Mouse (Mus musculus) forebrain, embryonic 15.5 days (tissue): Measurements from ENCODE around the gene Trak1. TPM values are rescaled to one million over a fixed set of nuclear protein-coding genes. Genes with fewer than 3 reads are reported as not detected.

ENCODE experiments used
- ATAC-seq: fragments of 200-750 bp; cut with Nextera tagmentation; replicated peaks from 2 replicates; pipeline ENCODE4 v1.8.0; 2017; ENCODE audit warnings: mild to moderate bottlenecking, moderate TSS enrichment, moderate library complexity
- H3K27ac ChIP-seq: fragments of 300-500 bp; sonication (generic); replicated peaks from 2 replicates; pipeline ENCODE4 v1.5.1; 2015; ENCODE audit warnings: mild to moderate bottlenecking, inconsistent platforms
- H3K27me3 ChIP-seq: fragments of 300-500 bp; sonication (generic); 2 replicates; pipeline ENCODE4 v1.6.1; 2015; ENCODE audit warnings: inconsistent platforms
- H3K36me3 ChIP-seq: fragments of 300-500 bp; sonication (generic); 2 replicates; pipeline ENCODE4 v1.6.1; 2015; ENCODE audit warnings: mild to moderate bottlenecking, inconsistent platforms
- H3K4me1 ChIP-seq: fragments of 300-500 bp; sonication (generic); 2 replicates; pipeline ENCODE4 v1.6.1; 2015; ENCODE audit warnings: inconsistent platforms
- H3K4me2 ChIP-seq: fragments of 300-500 bp; sonication (generic); replicated peaks from 2 replicates; pipeline ENCODE4 v1.6.1; 2015; ENCODE audit warnings: mild to moderate bottlenecking, inconsistent platforms
- H3K4me3 ChIP-seq: fragments of 300-500 bp; sonication (generic); 2 replicates; pipeline ENCODE4 v1.5.1; 2015; ENCODE audit warnings: mild to moderate bottlenecking, inconsistent platforms
- H3K9ac ChIP-seq: fragments of 300-500 bp; sonication (generic); replicated peaks from 2 replicates; pipeline ENCODE4 v1.6.1; 2015; ENCODE audit warnings: mild to moderate bottlenecking, inconsistent platforms
- H3K9me3 ChIP-seq: fragments of 300-500 bp; sonication (generic); 2 replicates; pipeline ENCODE4 v1.6.1; 2016; ENCODE audit warnings: inconsistent platforms
- WGBS: fragments of 180-500 bp; shearing (Covaris S2); methylation state at CpG from one replicate; pipeline ENCODE4 v1.1.7; 2015; ENCODE audit warnings: mixed read lengths; 5-methylcytosine and 5-hydroxymethylcytosine counted together
- polyA plus RNA-seq: library from polyadenylated mRNA; unstranded; fragments of >200 nt; fragmentation: Nextera tagmentation; extraction: Ambion mirVana; gene quantifications from 2 replicates; pipeline ENCODE4 v1.2.1, GENCODE M21; 2015

The Trak1 gene
- polyA plus RNA-seq, 1 experiment from 2014 or later = 75.8 TPM

GRCm38 (mm10) chr9:121467460-121467859, 170.2 kb downstream of the Trak1 start:
- WGBS = 69% methylated on average over 11 of the region's 11 CpGs
- H3K27ac ChIP-seq = peak overlapping the region; percentile 48
- peaks cover 36% of the 10 kb centered on the region for H3K36me3 ChIP-seq

GRCm38 (mm10) chr9:121469711-121470110, 172.4 kb downstream of the Trak1 start:
- Histone ChIP-seq H3K4me1 (0 out of 2 replicates have a peak, but pooled peaks cover 2% of the 10 kb centered on the region), H3K4me2 (no peak overlapping the region), H3K27me3 (no peaks in the 10 kb centered on the region), H3K27ac (no peak overlapping the region), H3K9ac (no peak overlapping the region), H3K9me3 (no peaks in the 10 kb centered on the region), H3K4me3 (no peak overlapping the region), H3K36me3 (peaks cover 33% of the 10 kb centered on the region)
- ATAC-seq = no peak
- 78% methylated on average over 6 of the region's 6 CpGs for WGBS

More at GRCm38 (mm10) chr9:121467460-121467859, 170.2 kb downstream of the Trak1 start:
- Histone ChIP-seq H3K4me1 (0 out of 2 replicates have a peak, but pooled peaks cover 2% of the 10 kb centered on the region), H3K4me2 (no peak overlapping the region), H3K4me3 (no peak overlapping the region), H3K27me3 (no peaks in the 10 kb centered on the region), H3K9ac (no peak overlapping the region), H3K9me3 (no peaks in the 10 kb centered on the region)
- no peak for ATAC-seq

DNA sequence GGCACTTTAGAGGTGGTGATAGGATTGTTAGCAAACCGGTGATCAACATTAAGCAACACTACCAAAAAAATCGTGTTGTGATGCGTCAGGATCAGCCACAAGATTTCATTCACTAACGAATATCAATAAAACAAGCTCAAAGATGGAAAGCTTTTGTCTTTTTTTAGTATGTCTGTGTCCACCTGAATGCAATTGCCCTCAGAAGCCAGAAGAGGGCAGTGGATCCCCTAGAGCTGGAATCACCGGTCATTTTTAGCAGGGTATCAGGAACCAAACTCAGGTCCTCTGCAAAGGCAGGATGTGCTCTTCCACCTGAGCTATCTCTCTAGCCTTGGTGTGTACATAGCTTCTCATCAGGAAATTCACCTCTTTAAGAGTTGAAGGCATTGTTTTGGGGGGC, 177.5 kb downstream of the Trak1 start:
- Histone ChIP-seq H3K4me3 (no peak overlapping the region), H3K4me1 (peaks cover 10% of the 10 kb centered on the region), H3K4me2 (no peak overlapping the region), H3K9me3 (no peaks in the 10 kb centered on the region), H3K9ac (no peak overlapping the region), H3K36me3 (peaks cover 19% of the 10 kb centered on the region), H3K27ac (no peak overlapping the region), H3K27me3 (no peaks in the 10 kb centered on the region)
- no peak for ATAC-seq
- WGBS = 81% methylated on average over 5 of the region's 5 CpGs

GRCm38 (mm10) chr9:121475488-121476452, 178.5 kb downstream of the Trak1 start:
- peaks cover 15% of the 10 kb centered on the region for H3K36me3 ChIP-seq

GRCm38 (mm10) chr9:121477305-121477911, 180.1 kb downstream of the Trak1 start:
- Histone ChIP-seq H3K27ac (peak overlapping the region; percentile 79), H3K4me3 (no peak overlapping the region), H3K27me3 (no peaks in the 10 kb centered on the region), H3K9me3 (no peaks in the 10 kb centered on the region), H3K4me1 (peaks cover 10% of the 10 kb centered on the region), H3K9ac (peak overlapping the region; percentile 41; the same call in 1 of the 2 replicates), H3K36me3 (peaks cover 14% of the 10 kb centered on the region), H3K4me2 (peak overlapping the region; percentile 41)
- ATAC-seq = peak; percentile 57
- WGBS = 9% methylated on average over 15 of the region's 15 CpGs

More at GRCm38 (mm10) chr9:121475488-121476452, 178.5 kb downstream of the Trak1 start:
- Histone ChIP-seq H3K9ac (no peak overlapping the region), H3K9me3 (no peaks in the 10 kb centered on the region), H3K27ac (0 out of 2 replicates have a peak overlapping the region, but pooled peaks have one; percentile 2), H3K27me3 (no peaks in the 10 kb centered on the region), H3K4me2 (no peak overlapping the region), H3K4me1 (peaks cover 10% of the 10 kb centered on the region), H3K4me3 (no peak overlapping the region)
- WGBS = 74% methylated on average over 16 of the region's 16 CpGs
- no peak for ATAC-seq

DNA sequence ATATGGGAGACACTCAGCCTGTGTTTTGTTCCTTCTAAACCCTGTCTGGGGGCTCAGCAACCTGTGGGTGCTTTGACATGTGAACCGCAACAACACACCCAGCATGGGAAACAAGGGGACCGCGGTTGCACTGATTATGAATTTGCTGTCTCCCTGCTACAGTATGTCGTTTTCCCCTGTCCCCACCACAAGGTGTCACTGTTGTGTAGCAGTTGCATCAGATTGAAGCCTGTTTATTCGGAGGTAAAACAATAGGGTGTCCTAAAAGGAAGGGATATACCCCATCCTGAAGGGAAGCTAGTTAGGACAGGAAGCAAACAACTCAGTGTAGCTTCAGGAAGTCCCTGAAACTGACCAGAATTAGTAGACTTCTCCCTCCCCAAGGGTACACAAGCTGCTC, 182.2 kb downstream of the Trak1 start:
- Histone ChIP-seq H3K27me3 (no peaks in the 10 kb centered on the region), H3K4me1 (peaks cover 13% of the 10 kb centered on the region), H3K9me3 (no peaks in the 10 kb centered on the region), H3K4me2 (no peak overlapping the region), H3K9ac (no peak overlapping the region), H3K36me3 (no peaks in the 10 kb centered on the region), H3K4me3 (no peak overlapping the region), H3K27ac (no peak overlapping the region)
- ATAC-seq = peak; percentile 42; the same call in 1 of the 2 replicates
- WGBS = 19% methylated on average over 5 of the region's 5 CpGs

GRCm38 (mm10) chr9:121487216-121487615, 189.9 kb downstream of the Trak1 start:
- Histone ChIP-seq H3K27ac (no peak overlapping the region), H3K4me2 (no peak overlapping the region), H3K4me1 (peaks cover 3% of the 10 kb centered on the region; the same call in 1 of the 2 replicates), H3K4me3 (no peak overlapping the region), H3K9ac (no peak overlapping the region), H3K27me3 (no peaks in the 10 kb centered on the region), H3K36me3 (no peaks in the 10 kb centered on the region), H3K9me3 (no peaks in the 10 kb centered on the region)
- WGBS = 73% methylated on average over 7 of the region's 7 CpGs
- ATAC-seq = no peak

DNA sequence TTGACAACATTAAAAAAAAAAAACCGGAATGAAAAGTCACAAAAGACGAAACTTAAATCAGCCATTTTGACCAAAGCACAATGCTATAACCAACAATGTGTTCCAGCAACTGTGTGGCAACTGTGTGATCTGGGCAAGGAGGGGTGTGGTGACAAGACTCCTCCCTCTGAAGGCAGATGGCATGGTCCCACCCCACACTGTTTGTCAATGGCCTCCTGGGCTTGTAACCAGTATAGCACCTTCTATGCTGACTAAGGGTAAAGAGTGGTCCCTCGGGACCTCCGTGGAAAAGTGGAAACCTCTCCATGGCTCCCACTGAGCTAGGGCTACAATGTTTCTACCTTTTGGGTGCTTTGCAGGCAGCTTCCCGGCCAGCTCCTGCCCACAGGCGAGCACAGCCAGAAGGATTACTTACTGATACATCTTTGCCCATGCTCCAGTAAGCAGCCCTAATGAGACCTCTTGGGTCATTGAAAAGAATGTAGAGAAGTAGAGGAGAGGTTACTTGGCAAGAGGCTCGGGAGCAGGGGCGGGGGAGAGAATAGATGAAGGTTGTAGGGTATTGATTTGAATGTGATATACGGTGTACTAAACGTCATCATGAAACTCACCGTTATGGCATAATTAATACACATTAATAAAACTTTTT, 194.4 kb downstream of the Trak1 start:
- no peak overlapping the region for H3K9ac ChIP-seq
- WGBS = 43% methylated on average over 11 of the region's 11 CpGs
- H3K4me3 ChIP-seq = no peak overlapping the region
- H3K9me3 ChIP-seq = no peaks in the 10 kb centered on the region
- H3K27me3 ChIP-seq = peaks cover 32% of the 10 kb centered on the region
- H3K4me1 ChIP-seq = peaks cover 10% of the 10 kb centered on the region
- no peak overlapping the region for H3K27ac ChIP-seq
- no peak for ATAC-seq
- H3K36me3 ChIP-seq = no peaks in the 10 kb centered on the region
- H3K4me2 ChIP-seq = no peak overlapping the region

GRCm38 (mm10) chr9:121494006-121494767, 196.9 kb downstream of the Trak1 start:
- peak overlapping the region; percentile 36 for H3K9ac ChIP-seq
- peaks cover 37% of the 10 kb centered on the region for H3K27me3 ChIP-seq
- no peaks in the 10 kb centered on the region for H3K9me3 ChIP-seq
- H3K4me2 ChIP-seq = peak overlapping the region; percentile 63
- no peaks in the 10 kb centered on the region for H3K36me3 ChIP-seq
- no peak; the same call in 1 of the 2 replicates for ATAC-seq
- peak overlapping the region; percentile 41 for H3K4me3 ChIP-seq
- peaks cover 10% of the 10 kb centered on the region for H3K4me1 ChIP-seq
- no peak overlapping the region for H3K27ac ChIP-seq
- 2% methylated on average over 48 of the region's 48 CpGs for WGBS

- ATAC-seq = no peak; the same call in 1 of the 2 replicates
- no peak within 1 kb of the TSS for H3K27ac ChIP-seq
- H3K4me3 ChIP-seq = peak within 1 kb of the TSS; percentile 41
- no peaks in the 10 kb centered on the region for H3K9me3 ChIP-seq
- H3K27me3 ChIP-seq = peaks cover 37% of the 10 kb centered on the region
- H3K36me3 ChIP-seq = no peaks in the 10 kb centered on the region
- peaks cover 10% of the 10 kb centered on the region for H3K4me1 ChIP-seq
- H3K4me2 ChIP-seq = peak within 1 kb of the TSS; percentile 63
- H3K9ac ChIP-seq = peak within 1 kb of the TSS; percentile 36; the same call in 1 of the 2 replicates
- 2% methylated on average over 12 of the region's 12 CpGs for WGBS
Observed at GRCm38 (mm10) chr9:121495529-121495928, 198.2 kb downstream of the Trak1 start, which contains the start of gene Cck. Gene Cck, minus strand, starts transcription at chr9:121495694.

- Histone ChIP-seq H3K9ac (no peak overlapping the region), H3K27ac (no peak overlapping the region), H3K36me3 (no peaks in the 10 kb centered on the region), H3K4me1 (peaks cover 10% of the 10 kb centered on the region), H3K4me2 (no peak overlapping the region), H3K4me3 (no peak overlapping the region), H3K9me3 (no peaks in the 10 kb centered on the region), H3K27me3 (peaks cover 37% of the 10 kb centered on the region)
- no peak for ATAC-seq
- WGBS = 27% methylated on average over 10 of the region's 10 CpGs
Observed at GRCm38 (mm10) chr9:121496102-121496501, 198.8 kb downstream of the Trak1 start.
